Mouse (Mus musculus) kidney, postnatal 4 days (tissue): ENCODE results near the gene Sec24d.

Experiments used
- DNase-seq, 2 experiments: peaks; one replicate each; pipeline ENCODE4 v3.0.0; 2021; ENCODE audit warnings: mixed read lengths in 2 of 2

Sec24d gene

DNA sequence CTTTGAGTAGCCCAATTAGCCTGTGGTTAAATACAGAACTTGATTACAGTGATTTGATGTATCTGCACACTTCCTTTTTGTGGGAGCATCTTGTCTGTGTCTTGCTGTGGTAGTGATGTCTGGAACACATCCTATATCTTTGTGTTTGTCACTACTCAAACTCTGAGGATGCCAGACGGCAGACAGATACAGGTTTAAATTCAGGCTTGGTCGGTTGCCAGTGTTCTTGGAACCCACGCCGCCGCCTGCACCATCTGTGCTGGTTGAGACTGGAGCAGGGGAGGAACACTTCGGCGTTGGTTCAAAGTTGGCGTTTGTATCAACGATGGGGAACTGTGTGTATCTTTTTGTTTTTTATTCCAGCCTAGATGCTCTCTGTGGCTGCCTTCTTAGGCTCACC, 31.0 kb downstream of the Sec24d start:
- DNase-seq: no peak

DNA sequence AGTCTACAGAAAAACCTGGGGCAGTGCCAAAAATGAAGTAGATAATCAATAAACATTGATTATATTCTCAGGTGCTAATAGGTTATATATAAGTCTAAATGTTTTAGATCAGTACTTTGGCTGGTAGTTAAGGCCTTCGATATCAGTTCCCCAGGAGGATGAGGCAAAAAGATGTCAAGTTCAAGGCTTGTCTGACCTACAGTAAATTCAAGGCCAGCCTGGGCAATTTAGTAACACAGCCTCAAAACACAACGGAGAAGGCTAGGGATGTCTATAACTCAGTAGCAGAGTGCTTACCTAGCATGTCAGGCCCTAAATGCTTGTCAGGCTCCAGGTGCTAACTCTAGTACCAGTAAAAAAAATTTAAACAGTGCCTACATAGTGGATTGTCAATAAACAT, 34.3 kb downstream of the Sec24d start:
- DNase-seq: no peak

DNA sequence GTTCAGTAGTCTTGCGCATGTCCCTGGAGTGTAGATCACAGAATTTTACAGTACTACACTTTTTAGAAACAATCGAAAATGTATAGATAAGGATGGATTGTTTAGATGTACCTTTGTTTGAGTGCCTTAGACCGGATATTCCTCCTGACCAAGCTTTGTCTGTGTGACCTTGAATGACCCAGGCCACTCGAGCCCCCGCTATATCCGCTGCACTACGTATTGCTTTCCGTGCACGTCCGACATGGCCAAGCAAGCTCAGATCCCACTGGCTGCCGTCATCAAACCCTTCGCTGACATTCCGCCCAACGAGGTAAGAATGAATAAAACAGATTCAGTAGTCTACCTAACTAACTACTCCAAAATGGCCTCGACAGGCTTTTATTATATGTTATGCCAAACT, 38.4 kb downstream of the Sec24d start:
- DNase-seq: no peak

DNA sequence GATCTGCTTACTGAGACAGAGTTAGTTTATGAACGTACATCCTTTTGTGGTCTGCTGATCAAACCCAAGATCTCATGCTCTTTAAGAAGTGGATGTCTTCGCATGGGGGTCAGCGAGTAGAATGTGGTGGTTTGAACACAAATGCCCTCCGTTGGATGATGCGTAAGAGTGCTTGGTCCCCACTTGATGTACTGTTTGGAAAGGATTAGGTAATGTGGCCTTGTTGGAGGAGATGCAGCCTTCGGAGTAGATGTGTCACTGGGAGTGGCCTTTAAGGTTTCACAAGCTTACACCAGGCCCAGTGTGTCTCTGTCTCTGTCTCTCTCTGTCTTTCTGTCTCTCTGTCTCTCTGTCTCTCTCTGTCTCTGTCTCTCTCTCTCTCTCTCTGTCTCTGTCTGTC, 40.2 kb downstream of the Sec24d start:
- DNase-seq: no peak

DNA sequence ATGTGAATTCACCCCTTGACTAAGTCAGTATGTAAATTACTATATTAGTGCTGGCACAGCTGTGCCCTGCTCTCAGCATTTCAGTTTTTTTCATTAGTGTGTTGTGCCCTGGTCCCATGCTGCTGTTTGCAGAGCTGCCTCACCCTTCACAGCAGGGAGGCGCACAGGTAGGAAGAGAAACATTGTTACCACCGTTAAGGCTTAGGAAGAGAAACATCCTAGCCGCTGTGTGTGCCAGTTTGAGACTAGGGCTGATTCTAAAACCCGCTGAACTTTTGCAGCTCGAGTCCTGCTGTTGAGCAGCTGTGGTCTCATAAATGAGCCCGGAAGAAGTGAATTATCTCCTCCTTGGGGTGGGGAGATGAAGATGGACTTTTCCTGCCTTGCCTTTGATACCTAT, 41.9 kb downstream of the Sec24d start:
- DNase-seq: no peak

DNA sequence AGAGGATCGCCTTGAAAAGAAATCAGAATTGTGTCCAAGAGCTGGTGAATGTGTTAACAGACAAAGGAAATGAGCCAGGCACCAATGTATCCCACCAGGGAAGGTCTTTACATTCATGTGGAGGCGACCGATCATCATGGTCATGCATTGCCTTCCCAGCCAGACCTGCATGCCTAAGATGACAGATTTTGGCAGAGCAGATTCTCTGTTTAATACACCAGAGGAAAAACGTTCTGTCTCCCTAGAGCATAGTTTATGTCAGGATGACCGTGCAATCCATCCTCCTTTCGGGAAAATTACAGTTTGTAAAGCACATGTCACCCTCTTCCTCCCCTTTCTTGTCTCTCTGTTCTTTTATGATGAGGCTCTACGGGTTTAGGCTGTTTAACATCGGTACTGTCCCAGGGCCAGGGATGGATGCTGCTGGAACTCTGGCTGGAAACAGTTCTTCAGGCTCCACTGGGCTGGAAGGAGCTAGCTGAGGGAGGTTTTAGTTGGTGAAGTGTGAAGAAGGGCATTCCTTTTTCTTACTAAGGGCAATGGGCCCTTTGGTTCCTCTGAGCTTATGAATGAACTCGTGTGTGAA, 45.3 kb downstream of the Sec24d start:
- DNase-seq: peak in 1 of 2 experiments; percentile 31

DNA sequence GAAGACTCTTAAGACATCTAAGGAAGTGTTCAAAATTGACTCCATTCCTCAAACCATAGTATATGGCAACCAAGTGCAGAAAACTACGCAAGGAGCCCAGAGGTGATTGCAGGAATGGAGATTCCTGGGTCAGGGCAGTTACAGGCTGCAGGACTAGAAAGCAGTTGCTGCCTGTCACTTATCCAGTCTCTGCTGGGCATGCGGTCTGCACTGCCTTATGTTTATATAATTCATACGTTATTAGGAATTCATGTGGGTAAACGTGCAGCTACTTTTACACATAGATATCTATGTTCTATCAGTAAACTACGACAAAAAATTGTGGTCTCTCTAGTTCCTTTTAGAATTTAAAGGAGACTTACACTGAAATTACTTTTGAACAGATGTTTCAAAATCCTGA, 46.2 kb downstream of the Sec24d start:
- DNase-seq: no peak

DNA sequence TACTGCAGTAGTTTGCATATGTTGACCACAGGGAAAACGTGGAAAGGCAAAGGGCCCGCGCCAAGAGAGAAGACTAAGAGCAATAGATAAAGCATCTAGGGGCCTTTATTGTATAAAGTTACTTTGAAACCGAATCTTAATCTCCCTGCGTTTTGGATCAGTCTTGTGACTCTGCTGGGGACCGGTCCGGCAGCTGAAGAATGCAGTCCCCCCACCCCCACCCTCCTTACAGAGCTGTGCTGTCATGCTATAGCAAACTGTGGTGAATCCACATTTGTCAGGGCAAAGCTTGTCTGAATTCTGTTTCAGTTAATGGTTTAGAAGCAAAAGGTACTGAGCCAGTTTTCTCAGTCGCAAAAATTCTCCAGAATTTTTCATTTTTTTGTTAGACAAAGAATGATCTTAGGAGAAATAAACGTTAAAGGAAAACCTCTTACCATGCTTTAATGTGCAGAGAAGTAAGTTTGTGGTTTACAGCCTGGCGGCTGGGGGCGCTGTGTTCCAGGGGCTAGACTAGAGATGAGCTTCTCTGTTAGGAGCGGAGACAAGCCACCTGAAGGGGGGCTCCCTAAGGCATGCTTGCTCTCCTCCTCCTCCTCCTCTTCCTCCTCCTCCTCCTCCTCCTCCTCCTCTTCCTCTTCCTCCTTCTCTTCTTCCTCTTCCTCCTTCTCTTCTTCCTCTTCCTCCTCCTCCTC, 46.8 kb downstream of the Sec24d start:
- no peak for DNase-seq

DNA sequence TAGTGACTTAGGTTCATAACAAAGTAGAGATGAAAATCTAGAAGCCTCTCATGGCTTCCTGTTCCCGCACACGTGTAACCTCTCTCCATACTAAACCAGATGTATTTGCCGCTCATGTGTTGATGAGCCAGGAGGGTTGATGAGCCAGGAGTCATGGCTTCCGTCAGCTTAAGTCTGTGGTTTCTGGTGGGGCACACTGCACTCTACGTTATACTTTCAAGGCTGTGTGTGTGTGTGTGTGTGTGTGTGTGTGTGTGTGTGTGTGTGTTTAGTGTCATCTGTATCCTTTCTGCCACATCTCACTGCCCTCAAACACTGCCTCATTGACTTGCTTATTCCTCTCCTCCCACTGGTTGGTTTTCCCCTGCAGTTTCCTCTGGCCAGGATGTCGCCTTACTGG, 48.8 kb downstream of the Sec24d start:
- no peak for DNase-seq

DNA sequence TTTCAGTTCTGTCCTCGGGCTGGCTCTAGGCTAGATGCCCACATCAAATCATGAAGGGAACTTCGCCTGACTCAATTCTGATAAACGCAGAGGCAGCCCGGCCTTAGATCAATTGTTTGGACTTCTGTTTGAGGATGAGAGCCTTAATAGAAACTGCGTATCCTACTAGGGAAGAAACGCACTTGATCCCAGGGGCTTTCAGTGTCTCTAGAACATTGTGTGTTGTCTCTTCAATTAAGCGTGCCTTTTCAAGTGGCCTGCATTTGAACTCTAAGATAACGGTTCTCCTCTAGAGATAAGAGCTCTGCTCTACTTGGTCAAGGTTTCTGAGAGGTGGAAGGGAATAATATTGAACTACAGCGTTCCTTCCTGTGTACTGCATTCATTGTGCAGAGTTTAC, 49.8 kb downstream of the Sec24d start:
- no peak for DNase-seq

DNA sequence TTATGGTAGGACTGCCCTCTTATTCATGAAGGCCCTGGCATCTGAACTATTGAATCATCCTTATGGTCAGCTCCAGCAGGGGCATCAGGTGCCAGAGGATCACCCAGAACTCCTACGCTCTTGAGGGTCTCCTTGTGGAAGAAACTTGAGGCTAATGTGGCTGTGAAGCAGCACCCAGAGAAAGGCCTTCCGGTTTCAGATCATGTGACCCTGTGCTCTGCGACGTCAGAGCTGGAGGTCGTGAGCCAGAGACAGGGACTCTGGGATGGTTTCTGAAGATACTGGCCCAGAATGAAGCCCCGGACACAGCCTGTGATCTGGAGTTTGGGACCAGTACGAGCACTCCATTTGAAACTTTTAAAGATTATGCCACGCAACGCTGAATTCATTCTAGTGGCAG, 53.1 kb downstream of the Sec24d start:
- no peak for DNase-seq

DNA sequence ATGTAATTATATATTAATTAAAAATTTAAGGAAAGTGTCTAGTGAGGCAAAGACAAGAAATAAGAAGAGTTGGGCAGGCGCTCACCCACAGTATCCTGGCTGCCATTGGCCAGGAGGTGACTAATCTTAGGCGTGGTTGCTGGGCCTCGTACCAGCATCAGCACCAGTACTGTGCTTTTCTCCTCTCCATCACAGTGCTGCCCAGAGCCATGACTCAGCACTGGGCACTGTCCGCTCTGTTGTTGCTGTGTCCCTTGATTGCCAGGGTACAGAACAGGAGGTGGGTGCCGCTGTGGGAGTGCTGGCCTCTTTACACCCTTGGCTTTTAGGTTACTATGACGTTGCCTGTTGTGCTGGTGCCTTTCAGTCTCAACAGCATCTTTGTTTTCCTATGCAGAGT, 54.4 kb downstream of the Sec24d start:
- DNase-seq: no peak

DNA sequence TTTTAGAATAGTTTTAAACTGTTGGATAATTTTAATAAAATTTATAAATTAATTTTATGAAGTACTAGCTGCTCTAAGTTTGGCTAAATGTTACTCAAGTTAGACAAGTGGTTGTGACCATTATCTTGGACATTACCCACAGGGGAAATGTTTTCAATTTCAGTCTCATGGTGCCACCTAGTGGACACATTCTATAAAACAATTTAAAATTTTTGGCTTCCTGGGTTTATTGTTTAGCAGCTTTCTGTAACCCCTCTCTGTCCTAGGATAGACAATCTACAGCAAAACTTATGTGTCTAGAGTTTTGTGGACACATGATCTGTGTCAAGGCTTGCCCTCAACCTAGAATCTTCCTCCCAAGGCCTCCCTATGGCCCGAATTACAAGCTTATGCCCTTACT, 54.9 kb downstream of the Sec24d start:
- no peak for DNase-seq

DNA sequence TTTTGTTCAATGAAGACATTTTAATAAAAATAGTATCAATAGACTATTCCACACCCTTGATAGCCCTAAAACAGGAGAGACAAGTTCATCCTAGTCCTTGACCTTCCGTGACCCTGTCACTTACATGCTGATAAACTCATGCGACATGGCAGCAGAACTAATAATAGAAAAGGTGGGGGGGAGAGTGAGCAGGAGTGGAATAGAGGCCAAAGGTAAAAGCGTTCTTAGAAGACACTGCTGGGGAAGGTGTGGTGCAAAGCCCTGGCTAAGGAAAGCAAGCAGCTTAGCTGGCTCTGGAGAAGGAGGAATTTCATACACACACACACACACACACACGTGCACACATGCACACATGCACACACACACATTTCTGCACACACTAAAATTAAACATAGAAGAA, 57.1 kb downstream of the Sec24d start:
- no peak for DNase-seq

DNA sequence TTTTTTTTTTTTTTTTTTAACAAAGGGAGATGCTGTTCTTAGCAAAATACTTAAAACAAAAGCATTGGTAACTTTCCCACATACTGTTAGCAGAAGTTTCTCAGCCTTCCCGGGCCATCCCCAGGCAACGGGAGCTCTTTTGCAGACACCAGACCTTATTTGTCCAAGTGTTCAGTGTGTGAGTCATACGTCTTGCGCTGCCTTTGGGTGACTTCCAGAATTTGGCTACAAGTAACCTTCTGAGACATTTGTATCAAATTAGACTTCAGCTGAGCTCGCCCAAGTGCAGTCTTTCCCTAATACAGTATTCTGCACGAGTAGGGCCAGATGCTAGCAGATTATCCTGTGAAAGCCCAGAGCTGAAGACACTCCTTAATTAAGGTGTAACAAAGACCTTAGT, 62.0 kb downstream of the Sec24d start:
- peak; percentile 69 to 76 for DNase-seq

DNA sequence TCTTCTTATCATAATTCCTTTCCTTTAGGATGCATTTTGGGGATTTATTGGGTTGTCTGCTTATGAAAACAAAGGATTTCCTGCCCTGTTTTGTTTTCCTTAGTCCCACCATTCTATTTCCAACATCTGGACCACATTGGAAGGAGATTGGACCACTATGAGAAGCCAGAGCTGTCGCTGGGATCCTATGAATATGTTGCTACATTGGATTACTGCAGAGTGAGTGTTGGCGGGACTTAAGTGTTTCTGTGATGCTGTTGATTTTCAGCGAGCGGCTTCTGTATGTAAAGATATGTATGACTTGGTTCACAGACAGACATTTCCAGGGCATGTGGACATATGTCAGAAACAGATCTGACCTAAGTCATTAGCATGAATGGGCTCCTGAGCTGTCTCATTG, 63.0 kb downstream of the Sec24d start:
- DNase-seq: peak in 1 of 2 experiments; percentile 21

DNA sequence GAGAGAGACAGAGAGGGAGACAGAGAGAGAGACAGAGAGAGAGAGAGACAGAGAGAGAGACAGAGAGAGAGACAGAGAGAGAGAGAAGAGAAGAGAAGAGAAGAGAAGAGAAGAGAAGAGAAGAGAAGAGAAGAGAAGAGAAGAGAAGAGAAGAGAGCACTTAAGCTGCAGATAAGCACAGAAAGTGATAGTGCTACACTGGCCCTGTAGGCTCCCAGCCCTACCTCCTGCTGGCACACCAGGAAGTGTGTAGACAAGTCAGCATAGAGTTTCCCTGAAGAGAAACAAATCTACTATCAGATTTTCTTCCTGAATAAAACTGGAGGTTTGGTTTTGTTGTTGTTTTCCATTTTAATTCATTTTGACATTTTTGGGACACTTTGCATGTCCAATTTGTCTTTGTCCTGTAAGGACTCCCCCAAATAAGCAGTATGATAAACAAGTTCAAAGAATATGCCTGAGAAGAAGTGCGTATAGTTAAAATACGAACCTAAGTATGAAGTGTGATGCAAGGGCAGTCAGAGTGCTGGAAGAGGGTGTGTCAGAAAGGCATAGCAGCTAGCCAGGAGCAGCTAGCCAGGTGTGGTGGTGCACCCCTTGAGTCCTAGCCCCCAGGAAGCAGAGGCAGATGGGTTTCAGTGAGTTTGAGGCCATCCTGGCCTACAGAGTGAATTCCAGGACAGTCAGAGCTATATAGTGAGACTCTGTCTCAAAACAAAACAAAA, 65.2 kb downstream of the Sec24d start:
- no peak for DNase-seq

DNA sequence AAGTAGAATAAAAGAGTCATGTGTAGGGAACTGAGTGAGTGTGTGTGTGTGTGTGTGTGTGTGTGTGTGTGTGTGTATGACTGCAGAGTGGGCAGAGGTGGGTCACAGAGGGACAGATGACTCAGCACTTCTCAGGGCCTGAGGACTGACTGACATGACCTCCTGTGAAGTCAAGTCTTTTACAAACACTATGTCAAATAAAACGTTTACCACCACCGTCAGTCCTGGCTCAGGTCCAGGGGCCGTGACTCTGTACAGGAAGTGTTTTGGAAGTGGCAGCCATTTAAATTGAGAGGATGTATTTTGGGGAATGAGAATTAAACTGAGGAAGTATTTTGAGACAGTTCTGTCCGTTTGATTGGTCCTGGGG, 65.8 kb downstream of the Sec24d start:
- DNase-seq: peak; percentile 60 to 69

DNA sequence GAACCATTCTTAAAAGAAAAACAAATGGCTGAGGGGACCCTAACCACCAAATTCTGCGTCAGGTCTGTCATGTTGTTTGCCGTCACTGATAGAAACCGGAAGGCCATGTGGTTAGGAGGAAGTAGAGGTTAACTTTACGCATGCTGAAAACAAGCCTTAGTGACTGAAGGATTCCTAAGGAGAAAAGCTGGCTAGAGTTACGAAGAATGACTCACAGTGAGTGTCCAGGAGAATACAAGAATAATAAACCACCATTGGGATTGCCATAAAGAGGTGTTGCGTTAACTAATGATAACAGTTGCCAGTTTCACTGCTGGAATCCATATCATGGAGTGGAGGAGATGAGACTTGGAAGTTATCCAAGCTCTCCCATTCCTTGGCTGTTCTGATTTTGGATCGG, 67.7 kb downstream of the Sec24d start:
- DNase-seq: no peak

DNA sequence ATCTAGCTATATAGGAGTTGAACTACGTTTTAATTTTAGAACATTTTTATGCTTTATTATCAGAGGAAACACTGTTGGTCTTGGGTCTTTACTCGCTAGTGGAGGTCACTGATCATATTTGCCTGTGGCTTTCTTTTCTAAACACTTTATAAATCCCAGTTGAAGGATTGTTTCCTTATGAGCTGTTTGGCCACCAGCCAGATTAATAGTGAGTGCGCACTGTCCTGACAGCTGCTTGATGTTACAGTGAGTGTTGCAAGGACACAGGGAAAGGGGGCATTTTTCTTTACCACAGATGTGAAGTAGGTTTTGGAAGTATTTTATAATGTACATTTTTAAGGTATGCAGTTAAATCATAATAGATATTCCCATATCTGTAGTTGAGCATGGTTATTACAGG, 68.2 kb downstream of the Sec24d start:
- peak; percentile 36 to 54 for DNase-seq

DNA sequence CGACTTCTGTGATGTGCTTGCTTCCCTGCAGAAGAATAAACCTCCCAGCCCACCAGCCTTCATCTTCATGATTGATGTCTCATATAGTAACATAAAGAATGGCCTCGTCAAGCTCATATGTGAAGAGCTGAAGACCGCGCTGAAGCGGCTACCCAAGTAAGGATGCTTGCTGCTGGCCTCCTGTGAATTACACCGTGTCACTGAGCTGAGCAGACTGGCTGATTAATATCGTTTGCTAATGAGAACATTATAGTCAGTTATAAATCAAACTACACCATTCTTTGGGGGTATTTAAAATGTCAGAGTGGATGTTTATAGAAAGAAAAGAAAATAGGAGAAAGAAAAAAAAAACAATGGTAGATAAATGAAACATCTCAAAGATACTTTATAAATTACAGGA, 69.2 kb downstream of the Sec24d start:
- DNase-seq: peak in 1 of 2 experiments; percentile 33

DNA sequence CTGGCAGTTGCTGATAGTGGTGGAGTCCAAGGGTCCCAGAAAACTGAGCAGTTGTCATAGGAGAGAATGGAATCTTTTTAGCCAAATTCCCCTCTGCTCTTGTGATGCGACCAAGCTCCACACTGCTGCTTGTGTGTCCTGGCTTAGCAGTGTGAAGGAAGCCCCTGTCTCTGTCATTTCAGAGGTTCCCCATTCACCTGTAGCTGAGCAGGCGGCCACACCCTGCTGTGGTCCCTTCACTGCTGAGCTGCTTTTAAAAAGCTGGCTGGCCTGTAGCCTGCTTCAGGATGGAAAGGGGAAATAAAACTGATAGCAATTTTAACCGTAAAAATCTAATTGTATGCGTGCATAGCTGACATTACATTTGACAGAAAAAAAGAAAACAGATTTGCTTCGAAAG, 69.7 kb downstream of the Sec24d start:
- DNase-seq: no peak

DNA sequence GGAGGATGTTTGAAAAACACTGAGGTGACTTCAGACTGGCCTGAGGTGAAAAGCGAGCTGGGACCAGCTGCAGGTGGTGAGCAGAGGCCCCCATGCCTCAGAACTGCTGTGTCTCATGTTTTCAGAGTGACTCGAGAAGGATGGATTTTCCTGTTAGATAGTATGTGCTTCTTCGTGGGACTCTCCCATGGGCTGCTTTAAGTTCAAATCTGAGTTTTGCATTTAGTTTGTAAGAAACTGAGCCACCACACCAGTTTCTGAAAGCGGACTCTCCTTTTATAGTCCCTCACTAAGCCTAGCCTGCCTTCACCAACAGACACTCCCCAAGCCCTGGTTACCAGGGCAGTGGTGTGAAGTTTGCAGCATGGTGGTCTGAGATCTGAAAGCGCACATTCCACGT, 70.6 kb downstream of the Sec24d start:
- DNase-seq: no peak

DNA sequence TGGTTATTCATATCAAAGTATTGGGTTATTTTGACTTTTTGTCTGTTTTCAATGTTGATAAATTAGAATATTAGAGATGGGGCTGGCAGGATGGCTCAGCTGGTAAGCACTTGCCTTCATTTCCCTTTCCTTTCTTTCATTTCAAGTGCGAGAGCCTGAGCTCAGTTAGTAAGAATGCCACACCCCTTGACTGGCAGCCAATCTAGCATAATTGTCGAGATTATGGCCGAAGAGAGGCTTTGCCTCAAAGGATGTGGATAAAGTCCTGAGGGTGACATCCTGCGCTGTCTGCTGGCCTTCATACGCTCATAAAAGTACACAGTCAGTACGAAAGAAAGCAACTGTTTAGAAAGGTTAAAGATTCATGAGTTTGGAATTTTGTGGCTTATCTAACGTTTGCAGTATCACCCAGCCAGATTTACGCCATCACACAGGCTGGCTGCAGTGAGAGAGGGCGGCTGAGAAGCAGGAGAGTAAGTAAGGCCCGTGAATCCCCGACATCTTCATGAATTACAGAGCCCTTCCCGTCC, 71.5 kb downstream of the Sec24d start:
- peak; percentile 37 to 50 for DNase-seq
